Mouse (Mus musculus): ENCODE data around the gene Dydc1. TPM values are rescaled to one million over a fixed set of nuclear protein-coding genes. Genes with fewer than 3 reads are reported as not detected.

The Dydc1 gene
- total and polyA plus RNA-seq, 2 experiments from 2014 or later: not detected

DNA sequence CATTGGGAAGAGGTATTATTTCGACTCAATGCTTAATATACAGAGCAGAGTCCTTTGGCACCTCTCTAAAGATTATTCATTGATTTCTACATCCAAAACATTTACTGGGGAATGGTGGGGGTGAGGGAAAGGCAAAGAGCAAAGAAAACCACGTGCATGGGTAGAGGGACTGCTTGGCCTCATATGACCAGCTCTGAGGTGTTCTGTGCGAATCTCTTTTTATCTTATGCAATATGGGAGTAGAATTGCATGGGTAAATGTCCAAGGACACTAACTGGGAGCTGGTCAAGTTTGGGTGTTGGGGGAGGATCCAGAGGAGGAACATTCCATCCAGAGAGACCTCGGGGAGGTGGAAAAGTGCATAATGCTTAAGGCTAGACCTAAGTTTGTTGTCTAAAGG is 40.2 kb downstream of the Dydc1 start:
- Histone ChIP-seq H3K9ac (replicated peaks; ENCODE audit: low read depth, low read length) (no peak overlapping the region), H3K36me3 (replicated peaks; ENCODE audit: control insufficient read depth, insufficient read depth, low read length) (no peaks in the 10 kb centered on the region), H3K27me3 (ENCODE audit: control insufficient read depth, insufficient read depth, low read length) (no peaks in the 10 kb centered on the region), H3K9me3 (replicated peaks; ENCODE audit: control insufficient read depth, low read length) (no peaks in the 10 kb centered on the region), H3K4me1 (ENCODE audit: control insufficient read depth, insufficient read depth) (0 out of 2 replicates have a peak, but pooled peaks cover 4% of the 10 kb centered on the region), H3K4me3 (ENCODE audit: low read depth, low read length) (no peak overlapping the region), H3K27ac (ENCODE audit: low read depth) (no peak overlapping the region), H3K4me2 (ENCODE audit: low read depth, low read length) (no peak overlapping the region)
- DNase-seq (ENCODE audit: low spot score) (no peak), ATAC-seq (ENCODE audit: insufficient read depth, low read depth) (no peak)
- 71% methylated on average over 4 of the region's 4 CpGs for WGBS
- no peak for TF ChIP-seq CTCF (IDR thresholded peaks at IDR 0.05; ENCODE audit: low read depth)
- no peak for TF ChIP-seq EP300 (IDR thresholded peaks at IDR 0.05; ENCODE audit: low read depth)

DNA sequence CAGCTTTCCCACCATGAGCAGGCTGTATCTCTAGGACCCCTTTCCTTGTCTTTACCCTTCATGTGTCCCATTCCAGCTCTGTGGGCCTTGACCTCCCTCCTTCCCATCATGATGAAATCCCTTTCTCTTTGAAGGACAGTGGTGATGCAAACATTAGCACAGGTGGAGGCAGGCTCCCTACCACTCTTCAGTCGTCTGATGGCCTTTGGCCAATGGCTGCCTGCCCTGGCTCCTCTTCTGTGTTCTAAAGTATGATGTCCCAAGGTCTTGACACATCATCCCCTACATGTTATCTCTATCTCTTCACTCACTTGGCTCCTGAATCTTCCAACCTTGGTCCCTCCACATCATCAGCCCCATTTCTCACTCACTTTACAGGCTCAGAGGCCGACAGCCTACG is 43.6 kb downstream of the Dydc1 start:
- no peak overlapping the region for H3K4me3 ChIP-seq (ENCODE audit: low read depth, low read length)
- H3K9me3 ChIP-seq (replicated peaks; ENCODE audit: control insufficient read depth, low read length): no peaks in the 10 kb centered on the region
- 71% methylated on average over 3 of the region's 3 CpGs for WGBS
- TF ChIP-seq CTCF (IDR thresholded peaks at IDR 0.05; ENCODE audit: low read depth) (no peak), EP300 (IDR thresholded peaks at IDR 0.05; ENCODE audit: low read depth) (no peak)
- DNase-seq (ENCODE audit: low spot score) (no peak), ATAC-seq (ENCODE audit: insufficient read depth, low read depth) (no peak)
- no peaks in the 10 kb centered on the region for H3K27me3 ChIP-seq (ENCODE audit: control insufficient read depth, insufficient read depth, low read length)
- H3K36me3 ChIP-seq (replicated peaks; ENCODE audit: control insufficient read depth, insufficient read depth, low read length): no peaks in the 10 kb centered on the region
- H3K4me1 ChIP-seq (ENCODE audit: control insufficient read depth, insufficient read depth): 0 out of 2 replicates have a peak, but pooled peaks cover 6% of the 10 kb centered on the region
- H3K4me2 ChIP-seq (ENCODE audit: low read depth, low read length): no peak overlapping the region
- no peak overlapping the region for H3K9ac ChIP-seq (replicated peaks; ENCODE audit: low read depth, low read length)
- H3K27ac ChIP-seq (ENCODE audit: low read depth): no peak overlapping the region

DNA sequence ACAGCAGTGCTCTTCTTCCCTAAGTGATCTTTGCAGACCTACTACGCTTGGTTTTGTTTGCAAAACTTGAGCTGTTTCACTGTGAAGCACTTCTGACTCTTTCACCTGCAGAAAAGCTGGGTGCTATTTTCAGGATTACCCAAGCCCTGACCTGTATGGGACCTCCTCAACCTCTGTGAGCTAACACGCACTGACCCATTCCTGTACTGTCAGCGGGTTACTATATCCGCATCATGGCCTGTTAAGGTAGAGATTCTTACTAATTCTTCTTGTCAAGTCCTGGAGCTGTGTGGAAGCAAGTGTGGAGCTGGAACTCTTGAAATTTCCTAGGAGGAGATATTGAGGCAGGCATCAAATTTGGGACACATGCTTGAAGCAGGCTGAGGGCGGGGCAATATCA is 52.0 kb downstream of the Dydc1 start:
- no peak overlapping the region for H3K27ac ChIP-seq (ENCODE audit: low read depth)
- 80% methylated on average over 5 of the region's 5 CpGs for WGBS
- H3K27me3 ChIP-seq (ENCODE audit: control insufficient read depth, insufficient read depth, low read length): no peaks in the 10 kb centered on the region
- no peak overlapping the region for H3K4me2 ChIP-seq (ENCODE audit: low read depth, low read length)
- no peaks in the 10 kb centered on the region for H3K4me1 ChIP-seq (ENCODE audit: control insufficient read depth, insufficient read depth)
- TF ChIP-seq CTCF (IDR thresholded peaks at IDR 0.05; ENCODE audit: low read depth) (no peak), EP300 (IDR thresholded peaks at IDR 0.05; ENCODE audit: low read depth) (no peak)
- ATAC-seq (ENCODE audit: insufficient read depth, low read depth) (no peak), DNase-seq (ENCODE audit: low spot score) (no peak)
- no peak overlapping the region for H3K4me3 ChIP-seq (ENCODE audit: low read depth, low read length)
- no peak overlapping the region for H3K9ac ChIP-seq (replicated peaks; ENCODE audit: low read depth, low read length)
- H3K36me3 ChIP-seq (replicated peaks; ENCODE audit: control insufficient read depth, insufficient read depth, low read length): no peaks in the 10 kb centered on the region
- H3K9me3 ChIP-seq (replicated peaks; ENCODE audit: control insufficient read depth, low read length): no peaks in the 10 kb centered on the region

DNA sequence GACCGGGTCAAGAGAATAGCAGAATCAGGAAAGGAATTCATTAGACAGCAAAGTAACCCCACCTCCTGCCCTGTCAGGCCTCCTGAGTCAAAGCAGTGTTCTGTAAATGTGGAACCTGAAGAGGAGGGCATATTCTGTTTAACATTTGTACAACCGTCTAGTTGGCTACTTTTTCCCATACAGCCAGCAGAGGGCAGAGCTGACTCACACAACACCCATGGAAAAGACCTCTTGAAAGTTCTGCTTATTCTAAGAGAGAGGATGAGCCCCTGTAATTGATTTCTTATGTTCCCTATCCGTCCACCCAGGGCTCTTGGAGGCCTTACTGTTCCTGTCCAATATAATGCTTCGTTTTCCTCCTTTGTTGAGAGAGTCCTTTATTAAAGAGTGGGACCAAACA is 55.3 kb downstream of the Dydc1 start:
- peak; percentile 10 for DNase-seq (ENCODE audit: low spot score)
- WGBS: 14% methylated on average over 4 of the region's 4 CpGs

DNA sequence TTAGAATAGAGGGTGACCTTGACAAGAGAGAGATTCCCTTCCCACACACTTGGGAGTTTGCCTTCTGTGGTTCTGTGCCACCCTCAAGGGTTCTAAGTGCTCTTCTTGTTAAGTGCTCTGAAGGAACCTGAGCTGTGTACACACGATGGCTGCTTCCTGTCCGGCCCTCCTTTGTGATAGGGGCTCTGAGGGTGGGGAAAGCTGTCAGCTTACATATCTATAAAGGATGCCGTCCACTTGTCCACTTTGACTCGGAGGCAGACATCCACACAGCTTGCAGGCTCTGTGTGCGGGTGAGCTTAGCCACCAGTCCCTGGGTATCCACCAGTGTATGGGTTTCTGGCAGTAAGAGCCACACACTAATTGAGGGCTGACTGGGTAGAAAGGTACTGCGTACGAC is 58.8 kb downstream of the Dydc1 start, which contains the start of gene Sftpa1:
Sftpa1 (plus strand) TSS at position 243 of the 400 bp plus-strand sequence.
- WGBS: 55% methylated on average over 7 of the region's 7 CpGs
- TF ChIP-seq EP300 (IDR thresholded peaks at IDR 0.05; ENCODE audit: low read depth): no peak
- no peak for TF ChIP-seq CTCF (IDR thresholded peaks at IDR 0.05; ENCODE audit: low read depth)
- H3K4me3 ChIP-seq (ENCODE audit: low read depth, low read length): no peak within 1 kb of the TSS
- no peaks in the 10 kb centered on the region for H3K9me3 ChIP-seq (replicated peaks; ENCODE audit: control insufficient read depth, low read length)
- H3K27ac ChIP-seq (ENCODE audit: low read depth): no peak within 1 kb of the TSS
- H3K9ac ChIP-seq (replicated peaks; ENCODE audit: low read depth, low read length): no peak within 1 kb of the TSS
- DNase-seq (ENCODE audit: low spot score): no peak
- no peak for ATAC-seq (ENCODE audit: insufficient read depth, low read depth)
- no peaks in the 10 kb centered on the region for H3K4me1 ChIP-seq (ENCODE audit: control insufficient read depth, insufficient read depth)
- H3K27me3 ChIP-seq (ENCODE audit: control insufficient read depth, insufficient read depth, low read length): no peaks in the 10 kb centered on the region
- no peaks in the 10 kb centered on the region for H3K36me3 ChIP-seq (replicated peaks; ENCODE audit: control insufficient read depth, insufficient read depth, low read length)
- no peak within 1 kb of the TSS for H3K4me2 ChIP-seq (ENCODE audit: low read depth, low read length)

More for the DNA sequence above, 55.3 kb downstream of the Dydc1 start:
- ATAC-seq (ENCODE audit: insufficient read depth, low read depth): no peak
- Histone ChIP-seq H3K9me3 (replicated peaks; ENCODE audit: control insufficient read depth, low read length) (no peaks in the 10 kb centered on the region), H3K4me3 (ENCODE audit: low read depth, low read length) (no peak overlapping the region), H3K9ac (replicated peaks; ENCODE audit: low read depth, low read length) (no peak overlapping the region), H3K27ac (ENCODE audit: low read depth) (no peak overlapping the region), H3K36me3 (replicated peaks; ENCODE audit: control insufficient read depth, insufficient read depth, low read length) (no peaks in the 10 kb centered on the region), H3K4me2 (ENCODE audit: low read depth, low read length) (no peak overlapping the region), H3K4me1 (ENCODE audit: control insufficient read depth, insufficient read depth) (no peaks in the 10 kb centered on the region), H3K27me3 (ENCODE audit: control insufficient read depth, insufficient read depth, low read length) (no peaks in the 10 kb centered on the region)
- TF ChIP-seq EP300 (IDR thresholded peaks at IDR 0.05; ENCODE audit: low read depth) (no peak), CTCF (IDR thresholded peaks at IDR 0.05; ENCODE audit: low read depth) (peak; percentile 72)

DNA sequence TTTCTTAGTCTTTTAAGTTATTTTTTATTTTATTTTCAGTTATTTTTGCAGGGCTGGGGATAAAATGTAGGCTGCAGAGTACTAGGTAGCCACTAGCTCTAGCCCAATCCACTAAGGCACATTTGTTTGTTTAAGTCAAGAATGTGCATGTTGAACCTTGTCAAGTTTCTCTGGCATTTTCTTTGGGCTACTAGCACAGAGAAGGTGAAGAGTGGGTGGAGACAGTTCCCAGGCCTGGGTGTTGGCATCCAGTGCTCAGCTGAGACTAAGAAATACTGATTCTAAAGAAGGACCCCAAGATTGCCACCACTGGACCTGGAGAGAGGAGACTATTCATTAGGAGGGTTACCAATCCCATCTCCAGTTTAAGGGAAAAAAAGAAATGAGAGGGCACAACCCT is 64.3 kb downstream of the Dydc1 start:
- ATAC-seq (ENCODE audit: insufficient read depth, low read depth): no peak
- Histone ChIP-seq H3K4me2 (ENCODE audit: low read depth, low read length) (no peak overlapping the region), H3K36me3 (replicated peaks; ENCODE audit: control insufficient read depth, insufficient read depth, low read length) (no peaks in the 10 kb centered on the region), H3K27ac (ENCODE audit: low read depth) (no peak overlapping the region), H3K9ac (replicated peaks; ENCODE audit: low read depth, low read length) (no peak overlapping the region), H3K4me1 (ENCODE audit: control insufficient read depth, insufficient read depth) (no peaks in the 10 kb centered on the region), H3K27me3 (ENCODE audit: control insufficient read depth, insufficient read depth, low read length) (no peaks in the 10 kb centered on the region), H3K4me3 (ENCODE audit: low read depth, low read length) (no peak overlapping the region), H3K9me3 (replicated peaks; ENCODE audit: control insufficient read depth, low read length) (no peaks in the 10 kb centered on the region)
- TF ChIP-seq EP300 (IDR thresholded peaks at IDR 0.05; ENCODE audit: low read depth): no peak
- no peak for TF ChIP-seq CTCF (IDR thresholded peaks at IDR 0.05; ENCODE audit: low read depth)
- DNase-seq (ENCODE audit: low spot score): no peak
